Mouse (Mus musculus): ENCODE results near the gene Tmc7.

DNA sequence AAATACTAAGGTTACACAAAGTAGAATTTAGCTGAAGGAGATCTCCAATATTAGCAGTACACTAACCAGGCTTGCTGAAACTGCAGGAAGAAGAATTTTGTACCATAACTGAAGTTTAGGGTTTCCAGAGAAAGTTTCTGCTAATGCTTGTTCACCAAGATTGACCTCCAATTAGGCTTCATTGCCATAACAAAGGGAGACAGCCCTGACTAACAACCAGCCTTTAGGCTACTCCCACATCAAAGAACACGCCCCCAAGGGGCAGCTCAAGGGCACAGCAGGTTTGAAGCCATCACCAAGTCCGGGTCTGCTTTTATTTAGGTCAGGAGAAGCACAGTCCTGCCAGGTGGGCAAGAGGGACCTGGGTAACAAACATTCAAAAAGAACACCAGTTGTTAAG lies 4.6 kb downstream of the Tmc7 start:
- TF ChIP-seq CTCF (IDR thresholded peaks at IDR 0.05; ENCODE audit: low read depth), result no peak
- no peak for TF ChIP-seq EP300 (IDR thresholded peaks at IDR 0.05; ENCODE audit: low read depth)
